Mouse (Mus musculus) kidney, adult 2 months (tissue): ENCODE results near the gene Eml1.

Source experiments
- CTCF ChIP-seq: fragments of 200-500 bp; conservative IDR thresholded peaks from 2 replicates; pipeline ENCODE4 v1.5.1; 2011; ENCODE audit warnings: low read depth, mild to moderate bottlenecking, control low read depth, low read length, moderate library complexity, mixed read lengths; ENCODE audit not compliant: insufficient read depth, insufficient read length
- POLR2A ChIP-seq: fragments of 200-500 bp; IDR thresholded peaks from one replicate; pipeline ENCODE4 v1.6.1; 2011; ENCODE audit warnings: low read depth, low read length, control low read depth

GRCm38 (mm10) chr12:108422858-108423631 lies 52.3 kb downstream of the Eml1 start:
- no peak for TF ChIP-seq CTCF
- TF ChIP-seq POLR2A, result no peak
